Mouse (Mus musculus): ENCODE measurements around the gene Ppp6r3. TPM values are rescaled to one million over a fixed set of nuclear protein-coding genes. Genes with fewer than 3 reads are reported as not detected.
A peak's percentile ranks its signal among the peaks of the same experiment; 100 is the strongest.

Gene Ppp6r3
- polyA plus RNA-seq, 1 experiment from 2014 or later = 64.2 TPM

- Histone ChIP-seq H3K4me2 (ENCODE audit: low read length) (no peak overlapping the region), H3K4me1 (replicated peaks; ENCODE audit: control insufficient read depth, insufficient read depth, low read length) (no peaks in the 10 kb centered on the region), H3K9me3 (ENCODE audit: control insufficient read depth, low read length) (no peaks in the 10 kb centered on the region), H3K27ac (ENCODE audit: low read depth) (no peak overlapping the region), H3K36me3 (ENCODE audit: control insufficient read depth, insufficient read depth, low read length) (no peaks in the 10 kb centered on the region), H3K4me3 (ENCODE audit: low read depth, low read length) (no peak overlapping the region), H3K9ac (ENCODE audit: low read length) (no peak overlapping the region), H3K27me3 (replicated peaks; ENCODE audit: control insufficient read depth, insufficient read depth, low read length) (no peaks in the 10 kb centered on the region)
- 57% methylated on average over 7 of the region's 7 CpGs for WGBS
- DNase-seq (ENCODE audit: low spot score) (no peak), ATAC-seq (replicated peaks; ENCODE audit: low FRiP score, low TSS enrichment, low read depth) (no peak)
Measured at GRCm38 (mm10) chr19:3429156-3429816, 146.3 kb downstream of the Ppp6r3 start.

DNA sequence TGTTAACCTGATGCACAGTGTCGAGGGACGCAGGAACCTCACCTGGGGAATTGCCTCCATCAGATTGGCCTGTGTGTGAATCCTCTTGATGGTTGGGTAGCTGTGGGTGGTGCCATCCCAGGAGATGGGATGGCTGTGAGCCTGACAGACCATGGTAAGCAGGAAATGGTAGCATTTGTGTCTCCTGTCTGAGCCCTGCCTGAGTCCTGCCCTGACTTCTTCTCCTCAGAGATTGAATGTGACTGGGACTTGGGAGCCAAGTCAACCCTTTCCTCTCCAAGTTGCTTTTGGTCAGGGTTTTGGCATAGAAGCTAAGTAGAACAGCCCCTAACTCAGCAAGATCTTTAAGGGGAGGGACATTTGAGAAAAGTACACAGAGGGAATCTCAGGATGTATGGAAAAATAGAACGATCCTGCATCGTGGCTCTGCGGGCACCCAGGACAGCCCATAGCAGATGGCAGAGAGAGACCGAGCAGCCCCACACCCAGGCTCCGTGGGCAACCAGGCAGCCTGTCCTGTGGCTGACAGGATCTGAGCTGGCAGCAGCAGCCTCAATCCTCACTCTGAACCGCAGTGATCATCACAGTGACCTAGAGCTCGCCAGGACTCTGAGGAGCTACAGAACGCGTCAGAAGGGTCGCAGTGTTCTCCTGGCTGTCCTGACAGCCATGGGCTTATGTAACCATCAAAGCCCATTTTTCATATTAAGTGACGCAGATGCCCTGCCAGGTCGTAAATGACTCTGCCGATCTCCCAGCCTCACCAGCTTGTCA is 147.3 kb downstream of the Ppp6r3 start:
- 77% methylated on average over 15 of the region's 15 CpGs for WGBS
- H3K4me1 ChIP-seq (replicated peaks; ENCODE audit: control insufficient read depth, insufficient read depth, low read length) = no peaks in the 10 kb centered on the region
- DNase-seq (ENCODE audit: low spot score) = no peak
- H3K9ac ChIP-seq (ENCODE audit: low read length) = no peak overlapping the region
- no peak overlapping the region for H3K4me3 ChIP-seq (ENCODE audit: low read depth, low read length)
- H3K27ac ChIP-seq (ENCODE audit: low read depth) = no peak overlapping the region
- no peak for ATAC-seq (replicated peaks; ENCODE audit: low FRiP score, low TSS enrichment, low read depth)
- H3K27me3 ChIP-seq (replicated peaks; ENCODE audit: control insufficient read depth, insufficient read depth, low read length) = no peaks in the 10 kb centered on the region
- no peaks in the 10 kb centered on the region for H3K9me3 ChIP-seq (ENCODE audit: control insufficient read depth, low read length)
- no peaks in the 10 kb centered on the region for H3K36me3 ChIP-seq (ENCODE audit: control insufficient read depth, insufficient read depth, low read length)
- no peak overlapping the region for H3K4me2 ChIP-seq (ENCODE audit: low read length)

- Histone ChIP-seq H3K9ac (ENCODE audit: low read length) (no peak overlapping the region), H3K4me3 (ENCODE audit: low read depth, low read length) (no peak overlapping the region), H3K27me3 (replicated peaks; ENCODE audit: control insufficient read depth, insufficient read depth, low read length) (no peaks in the 10 kb centered on the region), H3K4me2 (ENCODE audit: low read length) (no peak overlapping the region), H3K27ac (ENCODE audit: low read depth) (no peak overlapping the region), H3K9me3 (ENCODE audit: control insufficient read depth, low read length) (no peaks in the 10 kb centered on the region), H3K36me3 (ENCODE audit: control insufficient read depth, insufficient read depth, low read length) (no peaks in the 10 kb centered on the region), H3K4me1 (replicated peaks; ENCODE audit: control insufficient read depth, insufficient read depth, low read length) (no peaks in the 10 kb centered on the region)
- WGBS = 57% methylated on average over 2 of the region's 2 CpGs
- DNase-seq (ENCODE audit: low spot score) = no peak
- ATAC-seq (replicated peaks; ENCODE audit: low FRiP score, low TSS enrichment, low read depth) = no peak; the same call in 1 of the 2 replicates
Measured at GRCm38 (mm10) chr19:3424214-3424613, 151.3 kb downstream of the Ppp6r3 start.

GRCm38 (mm10) chr19:3422981-3423380 is 152.6 kb downstream of the Ppp6r3 start:
- DNase-seq (ENCODE audit: low spot score) = no peak
- Histone ChIP-seq H3K27ac (ENCODE audit: low read depth) (no peak overlapping the region), H3K9me3 (ENCODE audit: control insufficient read depth, low read length) (0 out of 2 replicates have a peak, but pooled peaks cover 3% of the 10 kb centered on the region), H3K9ac (ENCODE audit: low read length) (no peak overlapping the region), H3K36me3 (ENCODE audit: control insufficient read depth, insufficient read depth, low read length) (no peaks in the 10 kb centered on the region), H3K4me3 (ENCODE audit: low read depth, low read length) (no peak overlapping the region), H3K4me2 (ENCODE audit: low read length) (no peak overlapping the region), H3K27me3 (replicated peaks; ENCODE audit: control insufficient read depth, insufficient read depth, low read length) (no peaks in the 10 kb centered on the region), H3K4me1 (replicated peaks; ENCODE audit: control insufficient read depth, insufficient read depth, low read length) (no peaks in the 10 kb centered on the region)
- 48% methylated on average over 4 of the region's 4 CpGs for WGBS
- ATAC-seq (replicated peaks; ENCODE audit: low FRiP score, low TSS enrichment, low read depth) = no peak

DNA sequence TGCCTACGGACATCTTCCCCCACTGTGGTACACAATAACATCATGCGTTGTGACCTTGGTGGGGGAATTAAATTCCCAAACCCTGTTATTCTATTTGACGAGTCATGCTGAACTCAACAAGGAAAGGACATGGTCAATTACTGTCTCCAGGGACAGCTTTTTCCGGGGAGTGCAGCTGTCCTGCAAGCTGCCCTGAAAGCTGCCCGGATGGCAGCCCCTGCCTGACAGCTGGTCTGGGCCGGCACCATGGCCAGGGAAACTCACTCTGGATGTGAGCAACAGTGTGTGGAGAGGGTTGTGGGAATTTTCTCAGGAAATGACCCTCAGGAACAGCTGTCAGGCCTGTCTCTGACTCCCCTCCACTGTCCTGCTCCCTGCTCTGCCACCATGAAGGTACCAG is 153.1 kb downstream of the Ppp6r3 start:
- WGBS = 72% methylated on average over 6 of the region's 6 CpGs
- H3K27me3 ChIP-seq (replicated peaks; ENCODE audit: control insufficient read depth, insufficient read depth, low read length) = no peaks in the 10 kb centered on the region
- no peaks in the 10 kb centered on the region for H3K36me3 ChIP-seq (ENCODE audit: control insufficient read depth, insufficient read depth, low read length)
- no peaks in the 10 kb centered on the region for H3K4me1 ChIP-seq (replicated peaks; ENCODE audit: control insufficient read depth, insufficient read depth, low read length)
- H3K9me3 ChIP-seq (ENCODE audit: control insufficient read depth, low read length) = 0 out of 2 replicates have a peak, but pooled peaks cover 3% of the 10 kb centered on the region
- no peak overlapping the region for H3K4me3 ChIP-seq (ENCODE audit: low read depth, low read length)
- no peak overlapping the region for H3K9ac ChIP-seq (ENCODE audit: low read length)
- H3K27ac ChIP-seq (ENCODE audit: low read depth) = no peak overlapping the region
- ATAC-seq (replicated peaks; ENCODE audit: low FRiP score, low TSS enrichment, low read depth) (no peak), DNase-seq (ENCODE audit: low spot score) (no peak)
- no peak overlapping the region for H3K4me2 ChIP-seq (ENCODE audit: low read length)

GRCm38 (mm10) chr19:3419251-3419650 is 156.3 kb downstream of the Ppp6r3 start:
- H3K4me1 ChIP-seq (replicated peaks; ENCODE audit: control insufficient read depth, insufficient read depth, low read length) = no peaks in the 10 kb centered on the region
- H3K4me3 ChIP-seq (ENCODE audit: low read depth, low read length) = no peak overlapping the region
- WGBS = 37% methylated on average over 5 of the region's 5 CpGs
- H3K9ac ChIP-seq (ENCODE audit: low read length) = no peak overlapping the region
- 0 out of 2 replicates have a peak, but pooled peaks cover 14% of the 10 kb centered on the region for H3K27me3 ChIP-seq (replicated peaks; ENCODE audit: control insufficient read depth, insufficient read depth, low read length)
- ATAC-seq (replicated peaks; ENCODE audit: low FRiP score, low TSS enrichment, low read depth) (peak; percentile 63; the same call in 1 of the 2 replicates), DNase-seq (ENCODE audit: low spot score) (no peak)
- H3K27ac ChIP-seq (ENCODE audit: low read depth) = no peak overlapping the region
- H3K36me3 ChIP-seq (ENCODE audit: control insufficient read depth, insufficient read depth, low read length) = no peaks in the 10 kb centered on the region
- 0 out of 2 replicates have a peak, but pooled peaks cover 3% of the 10 kb centered on the region for H3K9me3 ChIP-seq (ENCODE audit: control insufficient read depth, low read length)
- no peak overlapping the region for H3K4me2 ChIP-seq (ENCODE audit: low read length)

GRCm38 (mm10) chr19:3414268-3414733 is 161.2 kb downstream of the Ppp6r3 start, which contains the start of gene Gal:
Gene Gal, minus strand, starts transcription at chr19:3414544.
- 0 out of 2 replicates have a peak, but pooled peaks cover 3% of the 10 kb centered on the region for H3K9me3 ChIP-seq (ENCODE audit: control insufficient read depth, low read length)
- ATAC-seq (replicated peaks; ENCODE audit: low FRiP score, low TSS enrichment, low read depth) (peak; percentile 40; the same call in 1 of the 2 replicates), DNase-seq (ENCODE audit: low spot score) (peak; percentile 62)
- WGBS = 2% methylated on average over 37 of the region's 37 CpGs
- no peak within 1 kb of the TSS for H3K27ac ChIP-seq (ENCODE audit: low read depth)
- H3K9ac ChIP-seq (ENCODE audit: low read length) = peak within 1 kb of the TSS; percentile 23; the same call in 1 of the 2 replicates
- no peaks in the 10 kb centered on the region for H3K36me3 ChIP-seq (ENCODE audit: control insufficient read depth, insufficient read depth, low read length)
- H3K4me1 ChIP-seq (replicated peaks; ENCODE audit: control insufficient read depth, insufficient read depth, low read length) = no peaks in the 10 kb centered on the region
- peak within 1 kb of the TSS; percentile 31 for H3K4me3 ChIP-seq (ENCODE audit: low read depth, low read length)
- peaks cover 26% of the 10 kb centered on the region for H3K27me3 ChIP-seq (replicated peaks; ENCODE audit: control insufficient read depth, insufficient read depth, low read length)
- peak within 1 kb of the TSS; percentile 53 for H3K4me2 ChIP-seq (ENCODE audit: low read length)

GRCm38 (mm10) chr19:3405531-3406281 is 169.8 kb downstream of the Ppp6r3 start:
- WGBS = 62% methylated on average over 1 of the region's 1 CpGs

More at GRCm38 (mm10) chr19:3405531-3406281, 169.8 kb downstream of the Ppp6r3 start:
- no peaks in the 10 kb centered on the region for H3K27me3 ChIP-seq (replicated peaks; ENCODE audit: control insufficient read depth, insufficient read depth, low read length)
- H3K4me2 ChIP-seq (ENCODE audit: low read length) = no peak overlapping the region
- H3K9me3 ChIP-seq (ENCODE audit: control insufficient read depth, low read length) = no peaks in the 10 kb centered on the region
- H3K36me3 ChIP-seq (ENCODE audit: control insufficient read depth, insufficient read depth, low read length) = no peaks in the 10 kb centered on the region
- no peak overlapping the region for H3K4me3 ChIP-seq (ENCODE audit: low read depth, low read length)
- no peak overlapping the region for H3K27ac ChIP-seq (ENCODE audit: low read depth)
- no peak for ATAC-seq (replicated peaks; ENCODE audit: low FRiP score, low TSS enrichment, low read depth)
- H3K9ac ChIP-seq (ENCODE audit: low read length) = no peak overlapping the region
- DNase-seq (ENCODE audit: low spot score) = no peak
- H3K4me1 ChIP-seq (replicated peaks; ENCODE audit: control insufficient read depth, insufficient read depth, low read length) = no peaks in the 10 kb centered on the region

Measured in intestine, embryonic 14.5 days (tissue).